Mouse (Mus musculus): ENCODE measurements around the gene Ptk6. TPM values are rescaled to one million over a fixed set of nuclear protein-coding genes. Genes with fewer than 3 reads are reported as not detected.

Gene Ptk6
- 0.09 TPM in 1 of 2 replicates, not detected in the other for total RNA-seq (2014; rRNA removed)
- not detected in 2 replicates for polyA plus RNA-seq (2015; fragmentation: Nextera tagmentation; extraction: Ambion mirVana)

DNA sequence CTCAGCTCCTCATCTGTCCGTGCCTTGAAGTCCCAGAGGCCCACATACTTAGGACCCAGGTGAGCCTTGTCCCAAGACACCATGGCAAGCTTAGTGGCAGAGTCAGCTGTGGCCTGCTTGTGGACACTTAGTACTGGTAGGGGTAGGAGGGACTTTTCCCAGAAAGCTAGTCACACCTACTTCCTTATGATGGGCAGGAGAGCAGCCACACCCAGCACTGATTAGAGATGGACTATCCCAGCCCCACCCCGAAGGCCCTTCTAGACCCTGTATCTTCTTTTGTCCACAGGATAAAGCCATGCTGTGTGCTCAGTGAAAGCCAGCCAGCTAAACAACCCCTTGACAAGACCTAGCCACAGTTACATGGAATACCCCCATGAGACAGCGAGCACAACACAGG, at the start of gene Ptk6:
Ptk6 (minus strand) TSS at position 368 of the 400 bp plus-strand sequence.
- Histone ChIP-seq H3K36me3 (ENCODE audit: insufficient read depth, low read length) (no peaks in the 10 kb centered on the region), H3K9me3 (ENCODE audit: low read length) (no peaks in the 10 kb centered on the region), H3K27me3 (ENCODE audit: insufficient read depth, low read length) (no peaks in the 10 kb centered on the region), H3K4me3 (ENCODE audit: low read depth, low read length) (no peak within 1 kb of the TSS), H3K9ac (replicated peaks; ENCODE audit: low read length, poor library complexity, severe bottlenecking) (no peak within 1 kb of the TSS), H3K27ac (ENCODE audit: low read depth, low read length) (no peak within 1 kb of the TSS), H3K4me2 (ENCODE audit: low read depth, low read length, poor library complexity, severe bottlenecking) (no peak within 1 kb of the TSS), H3K4me1 (ENCODE audit: insufficient read depth, low read length) (no peaks in the 10 kb centered on the region)
- WGBS, result 90% methylated on average over 3 of the region's 3 CpGs
- DNase-seq (ENCODE audit: low spot score) (no peak), ATAC-seq (ENCODE audit: low FRiP score) (no peak)
- no peak for TF ChIP-seq CTCF (IDR thresholded peaks at IDR 0.05)

GRCm38 (mm10) chr2:181251841-181252240, 49.3 kb upstream of the Ptk6 start:
- 83% methylated on average over 1 of the region's 1 CpGs for WGBS
- Histone ChIP-seq H3K27ac (ENCODE audit: low read depth, low read length) (no peak overlapping the region), H3K9me3 (ENCODE audit: low read length) (no peaks in the 10 kb centered on the region), H3K27me3 (ENCODE audit: insufficient read depth, low read length) (no peaks in the 10 kb centered on the region), H3K9ac (replicated peaks; ENCODE audit: low read length, poor library complexity, severe bottlenecking) (no peak overlapping the region), H3K4me3 (ENCODE audit: low read depth, low read length) (no peak overlapping the region), H3K36me3 (ENCODE audit: insufficient read depth, low read length) (peaks cover 39% of the 10 kb centered on the region), H3K4me2 (ENCODE audit: low read depth, low read length, poor library complexity, severe bottlenecking) (no peak overlapping the region), H3K4me1 (ENCODE audit: insufficient read depth, low read length) (no peaks in the 10 kb centered on the region)
- DNase-seq (ENCODE audit: low spot score) (no peak), ATAC-seq (ENCODE audit: low FRiP score) (no peak)
- TF ChIP-seq CTCF (IDR thresholded peaks at IDR 0.05), result no peak

GRCm38 (mm10) chr2:181249217-181249616, 46.6 kb upstream of the Ptk6 start:
- no peak overlapping the region for H3K9ac ChIP-seq (replicated peaks; ENCODE audit: low read length, poor library complexity, severe bottlenecking)
- H3K27me3 ChIP-seq (ENCODE audit: insufficient read depth, low read length), result no peaks in the 10 kb centered on the region
- TF ChIP-seq CTCF (IDR thresholded peaks at IDR 0.05), result no peak
- no peak overlapping the region for H3K4me3 ChIP-seq (ENCODE audit: low read depth, low read length)
- no peaks in the 10 kb centered on the region for H3K9me3 ChIP-seq (ENCODE audit: low read length)
- H3K36me3 ChIP-seq (ENCODE audit: insufficient read depth, low read length), result peaks cover 18% of the 10 kb centered on the region
- no peaks in the 10 kb centered on the region for H3K4me1 ChIP-seq (ENCODE audit: insufficient read depth, low read length)
- WGBS, result 90% methylated on average over 10 of the region's 10 CpGs
- ATAC-seq (ENCODE audit: low FRiP score) (no peak), DNase-seq (ENCODE audit: low spot score) (no peak)
- H3K27ac ChIP-seq (ENCODE audit: low read depth, low read length), result no peak overlapping the region
- H3K4me2 ChIP-seq (ENCODE audit: low read depth, low read length, poor library complexity, severe bottlenecking), result no peak overlapping the region

GRCm38 (mm10) chr2:181245031-181245430, 42.4 kb upstream of the Ptk6 start:
- no peak overlapping the region for H3K27ac ChIP-seq (ENCODE audit: low read depth, low read length)
- ATAC-seq (ENCODE audit: low FRiP score) (no peak), DNase-seq (ENCODE audit: low spot score) (no peak)
- H3K9me3 ChIP-seq (ENCODE audit: low read length), result no peaks in the 10 kb centered on the region
- no peaks in the 10 kb centered on the region for H3K27me3 ChIP-seq (ENCODE audit: insufficient read depth, low read length)
- TF ChIP-seq CTCF (IDR thresholded peaks at IDR 0.05), result no peak
- no peak overlapping the region for H3K9ac ChIP-seq (replicated peaks; ENCODE audit: low read length, poor library complexity, severe bottlenecking)
- 34% methylated on average over 2 of the region's 2 CpGs for WGBS
- H3K4me2 ChIP-seq (ENCODE audit: low read depth, low read length, poor library complexity, severe bottlenecking), result no peak overlapping the region
- H3K4me3 ChIP-seq (ENCODE audit: low read depth, low read length), result no peak overlapping the region
- no peaks in the 10 kb centered on the region for H3K4me1 ChIP-seq (ENCODE audit: insufficient read depth, low read length)
- H3K36me3 ChIP-seq (ENCODE audit: insufficient read depth, low read length), result no peaks in the 10 kb centered on the region

DNA sequence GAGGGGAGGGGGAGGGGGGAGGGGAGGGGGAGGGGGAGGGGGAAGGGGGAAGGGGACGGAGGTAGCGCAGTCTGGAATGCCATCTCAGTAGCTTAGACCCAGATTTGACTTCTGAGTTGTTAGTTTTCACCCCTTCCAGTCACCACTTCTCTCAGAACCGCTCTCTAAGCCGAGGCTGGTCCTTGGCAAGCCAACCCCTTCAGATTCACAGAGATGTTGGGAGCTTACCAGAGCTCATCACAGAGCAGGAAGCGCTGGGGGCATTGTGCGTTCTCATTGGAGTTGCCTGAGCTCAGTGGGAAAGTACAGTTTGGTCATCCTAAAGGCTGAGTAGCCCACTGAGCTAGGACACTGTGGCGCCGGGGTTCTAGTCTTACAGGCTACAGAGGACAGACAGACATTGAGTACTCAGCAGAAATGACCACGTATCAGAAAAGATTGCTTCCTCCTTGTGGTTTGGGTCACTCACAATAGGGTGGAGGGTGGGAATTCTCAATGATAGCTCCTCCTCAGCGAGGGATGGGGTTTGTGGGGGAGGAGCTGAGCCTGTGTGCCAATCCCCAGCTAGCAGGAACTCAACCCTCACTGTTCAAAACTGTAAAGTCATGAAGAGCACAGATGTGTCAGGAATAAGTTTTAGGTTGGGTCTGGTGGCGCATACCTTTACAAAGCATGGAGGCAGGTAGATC, 41.3 kb upstream of the Ptk6 start:
- Histone ChIP-seq H3K4me2 (ENCODE audit: low read depth, low read length, poor library complexity, severe bottlenecking) (no peak overlapping the region), H3K4me1 (ENCODE audit: insufficient read depth, low read length) (no peaks in the 10 kb centered on the region), H3K27me3 (ENCODE audit: insufficient read depth, low read length) (no peaks in the 10 kb centered on the region), H3K9me3 (ENCODE audit: low read length) (no peaks in the 10 kb centered on the region), H3K36me3 (ENCODE audit: insufficient read depth, low read length) (no peaks in the 10 kb centered on the region), H3K4me3 (ENCODE audit: low read depth, low read length) (no peak overlapping the region), H3K9ac (replicated peaks; ENCODE audit: low read length, poor library complexity, severe bottlenecking) (no peak overlapping the region), H3K27ac (ENCODE audit: low read depth, low read length) (no peak overlapping the region)
- DNase-seq (ENCODE audit: low spot score) (no peak), ATAC-seq (ENCODE audit: low FRiP score) (no peak)
- TF ChIP-seq CTCF (IDR thresholded peaks at IDR 0.05), result no peak
- 37% methylated on average over 11 of the region's 11 CpGs for WGBS

- Histone ChIP-seq H3K4me2 (ENCODE audit: low read depth, low read length, poor library complexity, severe bottlenecking) (no peak overlapping the region), H3K9ac (replicated peaks; ENCODE audit: low read length, poor library complexity, severe bottlenecking) (no peak overlapping the region), H3K9me3 (ENCODE audit: low read length) (no peaks in the 10 kb centered on the region), H3K4me3 (ENCODE audit: low read depth, low read length) (no peak overlapping the region), H3K27me3 (ENCODE audit: insufficient read depth, low read length) (no peaks in the 10 kb centered on the region), H3K36me3 (ENCODE audit: insufficient read depth, low read length) (no peaks in the 10 kb centered on the region), H3K27ac (ENCODE audit: low read depth, low read length) (no peak overlapping the region), H3K4me1 (ENCODE audit: insufficient read depth, low read length) (no peaks in the 10 kb centered on the region)
- DNase-seq (ENCODE audit: low spot score) (no peak), ATAC-seq (ENCODE audit: low FRiP score) (no peak)
- 63% methylated on average over 3 of the region's 3 CpGs for WGBS
- TF ChIP-seq CTCF (IDR thresholded peaks at IDR 0.05), result no peak
These were observed 39.7 kb upstream of the Ptk6 start for GRCm38 (mm10) chr2:181242314-181242665.
